Mouse (Mus musculus): ENCODE measurements around the gene Hfe. TPM values are rescaled to one million over a fixed set of nuclear protein-coding genes. Genes with fewer than 3 reads are reported as not detected.

Gene Hfe
- polyA plus RNA-seq, 2 experiments: 4.5 to 10.5 TPM

- ATAC-seq (ENCODE audit: low FRiP score, low read depth) (peak; percentile 90), DNase-seq (ENCODE audit: low spot score) (peak; percentile 97)
- no peaks in the 10 kb centered on the region for H3K9me3 ChIP-seq (ENCODE audit: control insufficient read depth, low read length)
- no peaks in the 10 kb centered on the region for H3K36me3 ChIP-seq (ENCODE audit: control insufficient read depth, insufficient read depth, low read length)
- H3K4me2 ChIP-seq (replicated peaks; ENCODE audit: low read depth, low read length, severe bottlenecking): peak overlapping the region; percentile 73
- peak overlapping the region; percentile 81 for H3K9ac ChIP-seq (ENCODE audit: low read depth, low read length, severe bottlenecking)
- peak overlapping the region; percentile 92 for H3K27ac ChIP-seq (replicated peaks; ENCODE audit: low read depth, low read length)
- peak overlapping the region; percentile 44 for H3K4me3 ChIP-seq (replicated peaks; ENCODE audit: low read length)
- no peaks in the 10 kb centered on the region for H3K27me3 ChIP-seq (ENCODE audit: control insufficient read depth, insufficient read depth, low read length)
- TF ChIP-seq POLR2A (IDR thresholded peaks at IDR 0.05; ENCODE audit: borderline replicate concordance, extremely low read depth, insufficient read depth, insufficient read length): peak; percentile 71; the same call in 1 of the 2 replicates
- H3K4me1 ChIP-seq (ENCODE audit: control insufficient read depth, insufficient read depth, low read length): peaks cover 9% of the 10 kb centered on the region
- under 1% methylated on average over 39 of the region's 39 CpGs for WGBS
These were observed 28.6 kb upstream of the Hfe start for GRCm38 (mm10) chr13:23739069-23739921.

GRCm38 (mm10) chr13:23738677-23739068, 28.0 kb upstream of the Hfe start, which contains the start of gene Hist1h1c:
Hist1h1c (plus strand) TSS chr13:23738808.
- H3K4me3 ChIP-seq (replicated peaks; ENCODE audit: low read length): peak within 1 kb of the TSS; percentile 44
- WGBS: 0% methylated on average over 27 of the region's 38 CpGs
- no peaks in the 10 kb centered on the region for H3K27me3 ChIP-seq (ENCODE audit: control insufficient read depth, insufficient read depth, low read length)
- peak within 1 kb of the TSS; percentile 92 for H3K27ac ChIP-seq (replicated peaks; ENCODE audit: low read depth, low read length)
- peak within 1 kb of the TSS; percentile 73 for H3K4me2 ChIP-seq (replicated peaks; ENCODE audit: low read depth, low read length, severe bottlenecking)
- TF ChIP-seq POLR2A (IDR thresholded peaks at IDR 0.05; ENCODE audit: borderline replicate concordance, extremely low read depth, insufficient read depth, insufficient read length): peak; percentile 97
- H3K9me3 ChIP-seq (ENCODE audit: control insufficient read depth, low read length): no peaks in the 10 kb centered on the region
- peak; percentile 98 for DNase-seq (ENCODE audit: low spot score)
- H3K4me1 ChIP-seq (ENCODE audit: control insufficient read depth, insufficient read depth, low read length): peaks cover 9% of the 10 kb centered on the region
- no peaks in the 10 kb centered on the region for H3K36me3 ChIP-seq (ENCODE audit: control insufficient read depth, insufficient read depth, low read length)
- peak; percentile 90 for ATAC-seq (ENCODE audit: low FRiP score, low read depth)
- peak within 1 kb of the TSS; percentile 81 for H3K9ac ChIP-seq (ENCODE audit: low read depth, low read length, severe bottlenecking)

- WGBS: 16% methylated on average over 4 of the region's 4 CpGs
- no peaks in the 10 kb centered on the region for H3K9me3 ChIP-seq (ENCODE audit: control insufficient read depth, low read length)
- DNase-seq (ENCODE audit: low spot score) (no peak), ATAC-seq (ENCODE audit: low FRiP score, low read depth) (no peak)
- H3K4me2 ChIP-seq (replicated peaks; ENCODE audit: low read depth, low read length, severe bottlenecking): peak overlapping the region; percentile 73
- TF ChIP-seq POLR2A (IDR thresholded peaks at IDR 0.05; ENCODE audit: borderline replicate concordance, extremely low read depth, insufficient read depth, insufficient read length): no peak
- H3K4me1 ChIP-seq (ENCODE audit: control insufficient read depth, insufficient read depth, low read length): peaks cover 9% of the 10 kb centered on the region
- H3K9ac ChIP-seq (ENCODE audit: low read depth, low read length, severe bottlenecking): peak overlapping the region; percentile 81
- peak overlapping the region; percentile 92 for H3K27ac ChIP-seq (replicated peaks; ENCODE audit: low read depth, low read length)
- H3K27me3 ChIP-seq (ENCODE audit: control insufficient read depth, insufficient read depth, low read length): no peaks in the 10 kb centered on the region
- H3K4me3 ChIP-seq (replicated peaks; ENCODE audit: low read length): peak overlapping the region; percentile 44
- no peaks in the 10 kb centered on the region for H3K36me3 ChIP-seq (ENCODE audit: control insufficient read depth, insufficient read depth, low read length)
These were observed 27.4 kb upstream of the Hfe start for GRCm38 (mm10) chr13:23738041-23738440.

- WGBS: 71% methylated on average over 5 of the region's 5 CpGs
- Histone ChIP-seq H3K27me3 (ENCODE audit: control insufficient read depth, insufficient read depth, low read length) (no peaks in the 10 kb centered on the region), H3K4me2 (replicated peaks; ENCODE audit: low read depth, low read length, severe bottlenecking) (no peak overlapping the region), H3K36me3 (ENCODE audit: control insufficient read depth, insufficient read depth, low read length) (no peaks in the 10 kb centered on the region), H3K9me3 (ENCODE audit: control insufficient read depth, low read length) (no peaks in the 10 kb centered on the region), H3K4me3 (replicated peaks; ENCODE audit: low read length) (no peak overlapping the region), H3K27ac (replicated peaks; ENCODE audit: low read depth, low read length) (no peak overlapping the region), H3K4me1 (ENCODE audit: control insufficient read depth, insufficient read depth, low read length) (peaks cover 9% of the 10 kb centered on the region), H3K9ac (ENCODE audit: low read depth, low read length, severe bottlenecking) (no peak overlapping the region)
- ATAC-seq (ENCODE audit: low FRiP score, low read depth) (no peak), DNase-seq (ENCODE audit: low spot score) (no peak)
- no peak for TF ChIP-seq POLR2A (IDR thresholded peaks at IDR 0.05; ENCODE audit: borderline replicate concordance, extremely low read depth, insufficient read depth, insufficient read length)
These were observed 26.4 kb upstream of the Hfe start for GRCm38 (mm10) chr13:23737091-23737490.

GRCm38 (mm10) chr13:23732156-23732804, 21.6 kb upstream of the Hfe start:
- ATAC-seq (ENCODE audit: low FRiP score, low read depth): peak; percentile 50; the same call in 1 of the 2 replicates
- no peak overlapping the region for H3K4me3 ChIP-seq (replicated peaks; ENCODE audit: low read length)

More at GRCm38 (mm10) chr13:23732156-23732804, 21.6 kb upstream of the Hfe start:
- no peak for TF ChIP-seq POLR2A (IDR thresholded peaks at IDR 0.05; ENCODE audit: borderline replicate concordance, extremely low read depth, insufficient read depth, insufficient read length)
- Histone ChIP-seq H3K36me3 (ENCODE audit: control insufficient read depth, insufficient read depth, low read length) (no peaks in the 10 kb centered on the region), H3K9ac (ENCODE audit: low read depth, low read length, severe bottlenecking) (no peak overlapping the region), H3K9me3 (ENCODE audit: control insufficient read depth, low read length) (no peaks in the 10 kb centered on the region), H3K27me3 (ENCODE audit: control insufficient read depth, insufficient read depth, low read length) (no peaks in the 10 kb centered on the region), H3K4me1 (ENCODE audit: control insufficient read depth, insufficient read depth, low read length) (no peaks in the 10 kb centered on the region), H3K27ac (replicated peaks; ENCODE audit: low read depth, low read length) (no peak overlapping the region), H3K4me2 (replicated peaks; ENCODE audit: low read depth, low read length, severe bottlenecking) (no peak overlapping the region)
- peak; percentile 74 for DNase-seq (ENCODE audit: low spot score)
- WGBS: 26% methylated on average over 8 of the region's 8 CpGs

Measured in limb, embryonic 14.5 days (tissue).